Mouse (Mus musculus) liver (tissue): ENCODE measurements around the gene Eaf2.
A peak's percentile ranks its signal among the peaks of the same experiment; 100 is the strongest.
"Not testable (repeated sequence)": the region's sequence is repeated elsewhere in the genome, so short reads cannot be mapped to it uniquely, and the experiment has no call there.

Experiments
- DNase-seq: peaks from one replicate; pipeline ENCODE4 v3.0.0-alpha.2; 2020; ENCODE audit warnings: mixed read lengths

Gene Eaf2

GRCm38 (mm10) chr16:36874583-36875275 lies at the start of gene Eaf2, which contains the start of gene Golgb1:
TSS of gene Eaf2 (minus strand) at chr16:36875003.
TSS of gene Golgb1 (plus strand) at chr16:36875140.
- DNase-seq: peak; percentile 96

- no peak for DNase-seq
Observed at GRCm38 (mm10) chr16:36924312-36924711, 49.5 kb upstream of the Eaf2 start.

GRCm38 (mm10) chr16:36921980-36922379 lies 47.2 kb upstream of the Eaf2 start:
- DNase-seq: no peak

GRCm38 (mm10) chr16:36921067-36921613 lies 46.3 kb upstream of the Eaf2 start:
- no peak for DNase-seq

- no peak for DNase-seq
Observed at GRCm38 (mm10) chr16:36920410-36920809, 45.6 kb upstream of the Eaf2 start.

GRCm38 (mm10) chr16:36918505-36918904 lies 43.7 kb upstream of the Eaf2 start:
- DNase-seq: no peak

- DNase-seq: no peak
Observed at GRCm38 (mm10) chr16:36914195-36914594, 39.4 kb upstream of the Eaf2 start.

GRCm38 (mm10) chr16:36912311-36912710 lies 37.5 kb upstream of the Eaf2 start:
- no peak for DNase-seq

- no peak for DNase-seq
Observed at GRCm38 (mm10) chr16:36911909-36912308, 37.1 kb upstream of the Eaf2 start.

- no peak for DNase-seq
Observed at GRCm38 (mm10) chr16:36903156-36903555, 28.4 kb upstream of the Eaf2 start.

- DNase-seq: no peak
Observed at GRCm38 (mm10) chr16:36896712-36897111, 21.9 kb upstream of the Eaf2 start.

GRCm38 (mm10) chr16:36893317-36893716 lies 18.5 kb upstream of the Eaf2 start:
- peak; percentile 75 for DNase-seq

GRCm38 (mm10) chr16:36891415-36891814 lies 16.6 kb upstream of the Eaf2 start:
- DNase-seq: peak; percentile 33

GRCm38 (mm10) chr16:36890559-36890958 lies 15.8 kb upstream of the Eaf2 start:
- DNase-seq: peak; percentile 83

GRCm38 (mm10) chr16:36887546-36887945 lies 12.7 kb upstream of the Eaf2 start:
- no peak for DNase-seq

- no peak for DNase-seq
Observed at GRCm38 (mm10) chr16:36885912-36886311, 11.1 kb upstream of the Eaf2 start.

- DNase-seq: peak; percentile 76
Observed at GRCm38 (mm10) chr16:36884881-36885280, 10.1 kb upstream of the Eaf2 start.

- DNase-seq: no peak
Observed at GRCm38 (mm10) chr16:36882737-36883343, 8.0 kb upstream of the Eaf2 start.

- peak; percentile 38 for DNase-seq
Observed at GRCm38 (mm10) chr16:36877316-36877715, 2.5 kb upstream of the Eaf2 start.

GRCm38 (mm10) chr16:36875276-36875851 lies 561 bp upstream of the Eaf2 start:
- DNase-seq: no peak

GRCm38 (mm10) chr16:36869442-36869841 lies 5.4 kb downstream of the Eaf2 start:
- DNase-seq: no peak

- DNase-seq: no peak
Observed at GRCm38 (mm10) chr16:36863585-36863984, 11.2 kb downstream of the Eaf2 start.

- DNase-seq: no peak
Observed at GRCm38 (mm10) chr16:36851202-36851601, 23.6 kb downstream of the Eaf2 start.

GRCm38 (mm10) chr16:36846894-36847293 lies 27.9 kb downstream of the Eaf2 start:
- DNase-seq: not testable (repeated sequence)
